Mouse (Mus musculus) midbrain, embryonic 16.5 days (tissue): ENCODE data around the gene Man2b1. TPM values are rescaled to one million over a fixed set of nuclear protein-coding genes. Genes with fewer than 3 reads are reported as not detected.

Experiments
- ATAC-seq: fragments of 200-750 bp; cut with Nextera tagmentation; 2 replicates; pipeline ENCODE4 v1.8.0; 2017; ENCODE audit warnings: moderate TSS enrichment
- H3K27ac ChIP-seq: fragments of 300-500 bp; sonication (generic); 2 replicates; pipeline ENCODE4 v1.5.1; 2014; ENCODE audit warnings: mild to moderate bottlenecking, low read length, mixed read lengths
- H3K27me3 ChIP-seq: fragments of 300-500 bp; sonication (generic); 2 replicates; pipeline ENCODE4 v1.6.1; 2014; ENCODE audit warnings: low read depth, low read length, mixed read lengths; ENCODE audit not compliant: control insufficient read depth, insufficient read depth
- H3K36me3 ChIP-seq: fragments of 300-500 bp; sonication (generic); 2 replicates; pipeline ENCODE4 v1.6.1; 2014; ENCODE audit warnings: mild to moderate bottlenecking, low read length, moderate library complexity, mixed read lengths; ENCODE audit not compliant: control insufficient read depth, insufficient read depth
- H3K4me1 ChIP-seq: fragments of 300-500 bp; sonication (generic); 2 replicates; pipeline ENCODE4 v1.6.1; 2014; ENCODE audit warnings: mild to moderate bottlenecking, low read length, mixed read lengths; ENCODE audit not compliant: control insufficient read depth, insufficient read depth
- H3K4me2 ChIP-seq: fragments of 300-500 bp; sonication (generic); 2 replicates; pipeline ENCODE4 v1.6.1; 2014; ENCODE audit warnings: mild to moderate bottlenecking, low read length, mixed read lengths
- H3K4me3 ChIP-seq: fragments of 300-500 bp; sonication (generic); 2 replicates; pipeline ENCODE4 v1.5.1; 2014; ENCODE audit warnings: low read depth, mild to moderate bottlenecking, low read length, moderate library complexity, mixed read lengths
- H3K9ac ChIP-seq: fragments of 300-500 bp; sonication (generic); 2 replicates; pipeline ENCODE4 v1.6.1; 2014; ENCODE audit warnings: low read depth, low read length, mixed read lengths
- H3K9me3 ChIP-seq: fragments of 300-500 bp; sonication (generic); replicated peaks from 2 replicates; pipeline ENCODE4 v1.6.1; 2014; ENCODE audit warnings: mild to moderate bottlenecking, low read length, mixed read lengths; ENCODE audit not compliant: control insufficient read depth, poor library complexity, severe bottlenecking
- WGBS: fragments of 180-500 bp; shearing (Covaris S2); extraction: QIAGEN DNeasy Blood & Tissue Kit; methylation state at CpG from one replicate; pipeline ENCODE4 v1.1.7; 2014; 5-methylcytosine and 5-hydroxymethylcytosine counted together
- polyA plus RNA-seq: library from polyadenylated mRNA; unstranded; fragments of >200 nt; fragmentation: Nextera tagmentation; extraction: Ambion mirVana; gene quantifications from 2 replicates; pipeline ENCODE4 v1.2.1, GENCODE M21; 2015

Man2b1 gene
- polyA plus RNA-seq, 1 experiment from 2014 or later, result 18.2 TPM

DNA sequence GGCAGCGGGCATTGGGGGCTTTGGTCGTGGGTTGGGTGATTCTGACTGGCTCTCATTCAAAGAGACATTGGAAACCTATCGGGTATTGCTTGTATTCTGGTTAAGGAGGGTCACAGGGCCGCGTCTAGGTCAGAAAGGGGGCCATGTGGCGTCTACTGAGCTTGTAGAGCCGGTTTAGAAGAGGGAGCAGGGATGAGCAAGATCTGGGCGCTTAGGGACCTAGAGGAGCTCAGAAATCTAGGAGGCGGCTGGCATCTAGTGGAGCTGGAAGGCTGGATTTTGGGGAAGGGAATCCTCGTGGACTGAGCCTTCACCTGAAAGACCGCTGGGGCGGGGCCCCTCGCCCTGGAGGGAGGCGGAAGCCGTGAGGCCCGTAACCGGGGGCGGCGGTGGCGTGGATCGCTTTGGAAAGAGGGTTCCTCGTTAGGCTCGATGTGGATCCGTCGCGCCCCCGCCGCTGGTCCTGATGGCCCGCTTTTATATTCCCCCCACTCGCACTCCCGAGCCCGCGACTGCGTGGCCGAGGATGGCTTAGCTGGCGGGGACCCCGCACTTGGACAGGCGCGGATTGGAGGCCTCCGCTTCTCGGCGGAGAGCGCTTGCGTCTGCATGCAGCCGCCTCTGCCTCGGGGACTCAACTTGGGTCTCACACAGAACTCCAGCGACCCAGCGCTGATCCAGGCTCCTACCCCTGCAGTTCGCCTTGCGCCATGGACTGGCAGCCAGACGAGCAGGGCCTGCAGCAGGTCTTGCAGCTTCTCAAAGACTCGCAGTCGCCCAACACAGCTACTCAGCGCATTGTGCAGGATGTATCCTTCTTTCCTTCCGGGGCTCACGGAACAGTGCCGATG, 45.2 kb upstream of the Man2b1 start:
- peak; percentile 12; the same call in 1 of the 2 replicates for ATAC-seq
- no peaks in the 10 kb centered on the region for H3K27me3 ChIP-seq

DNA sequence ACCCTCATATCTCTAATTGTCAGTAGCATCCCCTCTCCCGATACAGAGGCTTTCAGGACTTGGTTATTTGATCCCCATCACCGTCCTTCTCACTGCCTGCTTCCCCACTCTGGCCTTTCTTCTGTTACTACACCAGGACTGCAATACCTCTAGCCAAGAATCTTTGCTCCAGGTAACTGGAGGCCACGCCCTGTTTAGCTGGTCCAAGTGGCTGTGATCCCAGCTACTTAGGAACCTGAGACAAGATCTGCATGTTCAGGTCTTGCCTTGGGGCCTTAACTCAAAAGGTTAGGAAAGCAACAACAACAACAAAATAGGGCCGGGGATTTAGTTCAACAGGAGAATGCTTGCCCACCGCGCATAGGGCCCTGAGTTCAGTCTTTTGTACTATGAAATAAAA, 39.5 kb upstream of the Man2b1 start:
- no peak for ATAC-seq
- H3K4me1 ChIP-seq, result peaks cover 7% of the 10 kb centered on the region
- no peak overlapping the region for H3K27ac ChIP-seq
- WGBS, result 95% methylated on average over 6 of the region's 6 CpGs
- peaks cover 21% of the 10 kb centered on the region for H3K36me3 ChIP-seq
- H3K4me2 ChIP-seq, result no peak overlapping the region
- H3K9ac ChIP-seq, result no peak overlapping the region
- no peaks in the 10 kb centered on the region for H3K9me3 ChIP-seq
- H3K4me3 ChIP-seq, result no peak overlapping the region
- H3K27me3 ChIP-seq, result no peaks in the 10 kb centered on the region

More for the DNA sequence above, 45.2 kb upstream of the Man2b1 start:
- H3K9ac ChIP-seq, result peak overlapping the region; percentile 81
- peaks cover 33% of the 10 kb centered on the region for H3K4me1 ChIP-seq
- no peaks in the 10 kb centered on the region for H3K9me3 ChIP-seq
- H3K4me2 ChIP-seq, result peak overlapping the region; percentile 98
- H3K27ac ChIP-seq, result peak overlapping the region; percentile 97
- under 1% methylated on average over 57 of the region's 57 CpGs for WGBS
- peak overlapping the region; percentile 55 for H3K4me3 ChIP-seq
- H3K36me3 ChIP-seq, result peaks cover 3% of the 10 kb centered on the region

- peaks cover 16% of the 10 kb centered on the region for H3K36me3 ChIP-seq
These were observed 25.7 kb upstream of the Man2b1 start for GRCm38 (mm10) chr8:85057367-85057766.

DNA sequence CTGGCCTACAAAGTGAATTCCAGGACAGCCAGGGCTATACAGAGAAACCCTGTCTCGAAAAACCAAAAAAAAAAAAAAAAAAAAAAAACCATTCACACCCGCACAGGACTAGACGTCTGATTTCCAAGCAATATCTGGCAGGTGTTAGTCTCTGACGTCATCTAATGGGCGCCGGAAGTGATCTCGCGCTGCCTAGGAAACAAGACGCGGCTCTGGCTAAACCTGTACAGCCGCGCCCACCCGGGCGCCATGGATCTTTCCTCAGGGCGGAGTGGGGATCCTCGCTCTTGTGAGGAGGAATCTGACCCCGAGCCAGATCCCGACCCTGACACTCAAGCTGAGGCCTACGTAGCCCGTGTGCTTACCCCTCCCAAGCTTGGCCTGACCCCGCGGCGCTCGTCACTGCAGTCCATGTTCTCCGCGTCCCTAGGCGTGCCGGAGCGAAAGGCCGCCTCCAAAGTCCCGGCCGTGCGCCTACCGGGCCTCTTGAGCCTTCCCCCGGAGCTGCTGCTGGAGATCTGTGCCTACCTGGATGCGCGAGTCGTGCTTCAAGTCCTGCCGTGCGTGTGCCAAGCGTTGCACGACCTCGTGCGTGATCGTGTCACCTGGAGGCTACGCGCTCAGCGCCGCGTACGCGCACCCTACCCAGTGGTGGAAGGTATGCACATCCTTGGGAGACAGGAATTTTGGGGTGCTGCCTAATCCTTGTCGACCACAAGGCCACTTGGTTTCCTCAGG, 23.0 kb upstream of the Man2b1 start, which contains the start of gene Fbxw9:
TSS of gene Fbxw9 (plus strand) at position 177 of the 738 bp plus-strand sequence.
- Histone ChIP-seq H3K9me3 (no peaks in the 10 kb centered on the region), H3K27me3 (no peaks in the 10 kb centered on the region), H3K4me3 (peak within 1 kb of the TSS; percentile 96), H3K36me3 (peaks cover 12% of the 10 kb centered on the region), H3K4me2 (peak within 1 kb of the TSS; percentile 63), H3K9ac (peak within 1 kb of the TSS; percentile 88), H3K27ac (peak within 1 kb of the TSS; percentile 84), H3K4me1 (peaks cover 17% of the 10 kb centered on the region)
- ATAC-seq, result peak; percentile 95
- WGBS, result under 1% methylated on average over 52 of the region's 53 CpGs

More at GRCm38 (mm10) chr8:85057367-85057766, 25.7 kb upstream of the Man2b1 start:
- Histone ChIP-seq H3K27me3 (no peaks in the 10 kb centered on the region), H3K27ac (no peak overlapping the region), H3K9ac (no peak overlapping the region), H3K4me2 (no peak overlapping the region), H3K4me1 (peaks cover 17% of the 10 kb centered on the region), H3K9me3 (no peaks in the 10 kb centered on the region), H3K4me3 (no peak overlapping the region)
- no peak for ATAC-seq
- 83% methylated on average over 7 of the region's 7 CpGs for WGBS

- H3K27me3 ChIP-seq, result no peaks in the 10 kb centered on the region
- no peak overlapping the region for H3K27ac ChIP-seq
- no peak overlapping the region for H3K4me3 ChIP-seq
- peaks cover 17% of the 10 kb centered on the region for H3K4me1 ChIP-seq
- 94% methylated on average over 4 of the region's 4 CpGs for WGBS
- no peak overlapping the region for H3K9ac ChIP-seq
- no peaks in the 10 kb centered on the region for H3K9me3 ChIP-seq
- H3K4me2 ChIP-seq, result no peak overlapping the region
- peaks cover 15% of the 10 kb centered on the region for H3K36me3 ChIP-seq
- ATAC-seq, result no peak
These were observed 20.5 kb upstream of the Man2b1 start for GRCm38 (mm10) chr8:85062603-85063002.

GRCm38 (mm10) chr8:85065213-85065612, 17.9 kb upstream of the Man2b1 start:
- Histone ChIP-seq H3K9me3 (no peaks in the 10 kb centered on the region), H3K4me2 (no peak overlapping the region), H3K36me3 (peaks cover 20% of the 10 kb centered on the region), H3K4me3 (no peak overlapping the region), H3K27ac (no peak overlapping the region), H3K4me1 (peaks cover 17% of the 10 kb centered on the region), H3K9ac (no peak overlapping the region), H3K27me3 (no peaks in the 10 kb centered on the region)
- 37% methylated on average over 2 of the region's 2 CpGs for WGBS
- ATAC-seq, result no peak

DNA sequence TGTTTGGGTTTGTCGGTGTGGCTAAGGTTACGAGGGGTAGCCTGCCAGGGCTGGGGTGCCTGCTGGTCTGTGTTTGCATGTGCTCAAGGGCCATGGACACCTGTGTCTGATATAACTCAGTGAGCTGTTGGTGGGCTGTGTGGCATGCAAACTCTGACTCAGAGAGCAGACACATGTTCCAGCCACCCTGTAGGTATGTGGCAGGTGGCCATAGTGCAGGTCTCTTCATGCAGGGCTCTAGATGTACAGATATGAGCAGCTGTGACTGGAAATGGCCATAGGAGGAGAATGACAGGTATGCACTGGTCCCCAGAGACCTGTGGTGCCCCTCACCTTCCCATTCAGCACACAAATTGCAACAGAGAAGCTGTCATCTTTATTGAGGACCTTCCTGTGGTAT, 15.9 kb upstream of the Man2b1 start:
- Histone ChIP-seq H3K4me2 (no peak overlapping the region), H3K4me1 (peaks cover 4% of the 10 kb centered on the region), H3K9me3 (no peaks in the 10 kb centered on the region), H3K36me3 (peaks cover 20% of the 10 kb centered on the region), H3K27me3 (no peaks in the 10 kb centered on the region), H3K27ac (no peak overlapping the region), H3K4me3 (no peak overlapping the region), H3K9ac (no peak overlapping the region)
- WGBS, result 95% methylated on average over 2 of the region's 2 CpGs
- no peak for ATAC-seq

GRCm38 (mm10) chr8:85067982-85068381, 15.1 kb upstream of the Man2b1 start, which contains the start of gene Gm5741:
TSS of gene Gm5741 (minus strand) at chr8:85067982.
- Histone ChIP-seq H3K27ac (no peak within 1 kb of the TSS), H3K4me3 (no peak within 1 kb of the TSS), H3K9me3 (no peaks in the 10 kb centered on the region), H3K36me3 (peaks cover 16% of the 10 kb centered on the region), H3K4me2 (no peak within 1 kb of the TSS), H3K27me3 (no peaks in the 10 kb centered on the region), H3K4me1 (peaks cover 8% of the 10 kb centered on the region), H3K9ac (no peak within 1 kb of the TSS)
- ATAC-seq, result no peak

GRCm38 (mm10) chr8:85071041-85071440, 12.0 kb upstream of the Man2b1 start:
- Histone ChIP-seq H3K9me3 (no peaks in the 10 kb centered on the region), H3K27me3 (no peaks in the 10 kb centered on the region), H3K4me1 (peaks cover 10% of the 10 kb centered on the region), H3K27ac (peak overlapping the region; percentile 91), H3K36me3 (peaks cover 18% of the 10 kb centered on the region), H3K4me2 (peak overlapping the region; percentile 64), H3K4me3 (peak overlapping the region; percentile 86; the same call in 1 of the 2 replicates), H3K9ac (peak overlapping the region; percentile 85; the same call in 1 of the 2 replicates)
- WGBS, result 86% methylated on average over 5 of the region's 5 CpGs
- ATAC-seq, result no peak
